Mouse (Mus musculus): ENCODE measurements around the gene Wtip. TPM values are rescaled to one million over a fixed set of nuclear protein-coding genes. Genes with fewer than 3 reads are reported as not detected.
"Not testable (repeated sequence)": the region's sequence is repeated elsewhere in the genome, so short reads cannot be mapped to it uniquely, and the experiment has no call there.

Gene Wtip
- 6.3 and 8.2 TPM in 2 replicates for polyA plus RNA-seq (2015; fragmentation: Nextera tagmentation; extraction: Ambion mirVana)

DNA sequence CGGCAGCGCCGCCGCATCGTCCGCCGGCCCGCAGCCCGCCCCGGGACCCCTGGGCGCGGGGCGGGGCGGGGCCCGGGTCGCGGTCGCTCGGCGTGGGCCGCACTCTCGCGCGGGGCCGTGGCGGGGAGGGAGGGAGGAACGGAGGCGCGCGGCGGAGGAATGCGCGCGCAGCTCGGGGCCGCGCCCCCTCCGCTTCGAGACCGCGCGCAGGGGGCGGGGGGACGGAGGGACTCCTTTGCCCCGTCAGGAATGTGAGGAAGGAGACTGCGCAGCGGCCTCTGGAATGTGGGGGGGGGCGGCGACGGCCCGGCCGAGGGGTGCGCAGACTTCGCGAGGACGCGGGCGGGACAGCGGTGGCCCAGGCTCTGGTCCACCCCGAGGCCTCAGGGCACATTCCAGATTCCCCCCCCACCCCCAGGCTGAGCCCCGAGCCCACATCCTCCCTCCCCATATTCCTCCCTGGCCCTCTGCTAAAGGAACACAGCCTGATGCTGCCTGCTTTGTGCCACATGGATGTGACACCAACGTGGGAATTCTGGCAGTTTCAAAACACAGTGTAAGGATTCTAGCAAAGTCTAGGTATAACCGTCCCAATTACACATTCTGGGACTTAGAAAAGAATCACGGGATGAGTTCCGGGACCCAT is at the start of gene Wtip:
Gene Wtip, minus strand, starts transcription at position 152 of the 646 bp plus-strand sequence.
- H3K4me1 ChIP-seq = peaks cover 29% of the 10 kb centered on the region
- H3K4me3 ChIP-seq (replicated peaks) = peak within 1 kb of the TSS; percentile 84
- H3K9ac ChIP-seq = peak within 1 kb of the TSS; percentile 85
- no peaks in the 10 kb centered on the region for H3K9me3 ChIP-seq (replicated peaks)
- ATAC-seq (replicated peaks; ENCODE audit: low FRiP score) = peak; percentile 92
- peak within 1 kb of the TSS; percentile 83 for H3K27ac ChIP-seq
- H3K4me2 ChIP-seq = peak within 1 kb of the TSS; percentile 73
- H3K27me3 ChIP-seq = no peaks in the 10 kb centered on the region
- 2% methylated on average over 34 of the region's 65 CpGs for WGBS
- H3K36me3 ChIP-seq = no peaks in the 10 kb centered on the region

DNA sequence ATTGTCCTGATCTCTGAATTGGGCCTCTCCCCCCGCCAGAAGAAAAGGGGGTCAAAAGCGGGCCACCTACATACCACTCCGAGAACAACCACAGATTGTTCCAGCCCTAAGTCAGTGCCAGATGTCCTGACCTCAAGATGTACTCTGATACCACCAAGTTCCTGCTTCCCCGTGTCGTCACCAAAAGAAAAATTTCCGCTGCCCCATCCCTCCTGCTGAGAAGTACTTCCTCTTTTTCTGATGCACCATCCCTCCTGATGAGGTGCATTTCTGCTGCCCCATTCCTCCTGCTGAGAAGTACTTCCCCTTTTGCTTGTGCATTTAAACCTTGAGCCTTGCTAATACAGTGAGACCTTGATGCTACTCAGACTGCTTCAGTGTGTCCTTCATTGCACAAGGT is 43.2 kb upstream of the Wtip start:
- not testable (repeated sequence) for ATAC-seq (replicated peaks; ENCODE audit: low FRiP score); H3K4me2 ChIP-seq; H3K4me1 ChIP-seq; H3K4me3 ChIP-seq (replicated peaks); H3K36me3 ChIP-seq; H3K27ac ChIP-seq; H3K9ac ChIP-seq; H3K27me3 ChIP-seq; H3K9me3 ChIP-seq (replicated peaks)
- WGBS = 86% methylated on average over 6 of the region's 6 CpGs

DNA sequence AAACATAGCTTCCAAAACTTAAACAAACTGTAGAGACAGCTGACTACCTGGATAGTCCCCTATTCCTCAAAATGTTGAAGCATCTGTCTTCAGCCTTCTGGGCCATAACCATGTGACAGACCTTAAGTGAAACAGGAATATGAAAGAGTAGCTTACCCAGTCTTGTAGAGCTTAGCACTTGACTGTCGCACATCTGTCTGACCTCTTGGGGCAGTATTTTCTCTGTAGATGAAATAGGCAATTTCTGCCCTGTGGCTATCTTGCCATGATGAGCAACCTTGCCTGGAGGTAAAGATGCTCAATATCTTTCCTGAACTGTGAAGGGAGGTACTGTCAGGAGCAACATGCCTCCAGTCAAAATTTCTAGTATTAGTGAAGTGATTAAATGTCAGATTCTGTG is 39.2 kb upstream of the Wtip start:
- Histone ChIP-seq H3K27me3 (no peaks in the 10 kb centered on the region), H3K36me3 (no peaks in the 10 kb centered on the region), H3K9ac (no peak overlapping the region), H3K4me3 (replicated peaks) (no peak overlapping the region), H3K4me1 (no peaks in the 10 kb centered on the region), H3K9me3 (replicated peaks) (no peaks in the 10 kb centered on the region), H3K27ac (no peak overlapping the region), H3K4me2 (no peak overlapping the region)
- 70% methylated on average over 1 of the region's 1 CpGs for WGBS
- ATAC-seq (replicated peaks; ENCODE audit: low FRiP score) = no peak

DNA sequence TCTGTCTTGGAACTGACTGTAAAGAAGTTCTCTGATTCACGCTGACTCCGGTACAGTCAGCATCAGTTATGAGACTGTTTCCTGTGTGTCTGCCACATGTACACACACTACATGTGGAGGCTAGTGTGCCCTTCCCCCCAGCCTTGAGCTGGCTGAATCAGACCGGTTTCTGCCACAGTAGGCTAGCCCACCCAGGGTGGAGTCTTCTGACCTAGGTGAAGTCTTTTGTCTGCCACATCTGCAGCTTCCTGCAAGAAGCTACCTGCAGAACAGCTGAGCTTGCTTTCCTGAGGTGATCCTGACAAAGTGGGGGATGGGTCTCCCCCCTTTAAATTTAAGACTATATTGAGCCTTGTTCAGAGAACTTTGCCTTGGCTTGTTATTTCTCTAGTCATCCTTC is 36.4 kb upstream of the Wtip start, which contains the start of gene Uba2:
Gene Uba2, minus strand, starts transcription at position 146 of the 400 bp plus-strand sequence.
- Histone ChIP-seq H3K36me3 (peaks cover 16% of the 10 kb centered on the region), H3K9me3 (replicated peaks) (no peaks in the 10 kb centered on the region), H3K27me3 (no peaks in the 10 kb centered on the region), H3K4me1 (peaks cover 9% of the 10 kb centered on the region), H3K9ac (peak within 1 kb of the TSS; percentile 99), H3K4me3 (replicated peaks) (peak within 1 kb of the TSS; percentile 98), H3K4me2 (peak within 1 kb of the TSS; percentile 74), H3K27ac (peak within 1 kb of the TSS; percentile 93)
- 85% methylated on average over 3 of the region's 3 CpGs for WGBS
- no peak for ATAC-seq (replicated peaks; ENCODE audit: low FRiP score)

GRCm38 (mm10) chr7:34168470-34169251 is 35.6 kb upstream of the Wtip start:
- H3K27me3 ChIP-seq = no peaks in the 10 kb centered on the region
- H3K27ac ChIP-seq = peak overlapping the region; percentile 93
- peak; percentile 96 for ATAC-seq (replicated peaks; ENCODE audit: low FRiP score)
- peaks cover 9% of the 10 kb centered on the region for H3K4me1 ChIP-seq
- peaks cover 23% of the 10 kb centered on the region for H3K36me3 ChIP-seq
- no peaks in the 10 kb centered on the region for H3K9me3 ChIP-seq (replicated peaks)
- H3K9ac ChIP-seq = peak overlapping the region; percentile 99
- H3K4me3 ChIP-seq (replicated peaks) = peak overlapping the region; percentile 98
- peak overlapping the region; percentile 74 for H3K4me2 ChIP-seq
- 10% methylated on average over 30 of the region's 30 CpGs for WGBS

GRCm38 (mm10) chr7:34167766-34168469 is 34.9 kb upstream of the Wtip start:
- H3K9ac ChIP-seq = peak overlapping the region; percentile 99
- peak; percentile 88 for ATAC-seq (replicated peaks; ENCODE audit: low FRiP score)
- peak overlapping the region; percentile 93 for H3K27ac ChIP-seq
- no peaks in the 10 kb centered on the region for H3K9me3 ChIP-seq (replicated peaks)
- WGBS = under 1% methylated on average over 54 of the region's 54 CpGs
- H3K27me3 ChIP-seq = no peaks in the 10 kb centered on the region
- H3K4me1 ChIP-seq = peaks cover 9% of the 10 kb centered on the region
- peaks cover 30% of the 10 kb centered on the region for H3K36me3 ChIP-seq
- H3K4me3 ChIP-seq (replicated peaks) = peak overlapping the region; percentile 98
- peak overlapping the region; percentile 74 for H3K4me2 ChIP-seq

- Histone ChIP-seq H3K4me3 (replicated peaks) (0 out of 2 replicates have a peak overlapping the region, but pooled peaks have one; percentile 6), H3K27ac (no peak overlapping the region), H3K36me3 (peaks cover 41% of the 10 kb centered on the region), H3K4me1 (peaks cover 9% of the 10 kb centered on the region), H3K4me2 (peak overlapping the region; percentile 41), H3K27me3 (no peaks in the 10 kb centered on the region), H3K9me3 (replicated peaks) (no peaks in the 10 kb centered on the region), H3K9ac (no peak overlapping the region)
- ATAC-seq (replicated peaks; ENCODE audit: low FRiP score) = no peak
- WGBS = 47% methylated on average over 4 of the region's 4 CpGs
These were observed 33.8 kb upstream of the Wtip start for GRCm38 (mm10) chr7:34166850-34167249.

- Histone ChIP-seq H3K9me3 (replicated peaks) (no peaks in the 10 kb centered on the region), H3K9ac (no peak overlapping the region), H3K4me1 (peaks cover 9% of the 10 kb centered on the region), H3K4me2 (no peak overlapping the region), H3K4me3 (replicated peaks) (0 out of 2 replicates have a peak overlapping the region, but pooled peaks have one; percentile 6), H3K27me3 (no peaks in the 10 kb centered on the region), H3K27ac (no peak overlapping the region), H3K36me3 (peaks cover 50% of the 10 kb centered on the region)
- no peak for ATAC-seq (replicated peaks; ENCODE audit: low FRiP score)
- WGBS = 87% methylated on average over 3 of the region's 3 CpGs
These were observed 32.9 kb upstream of the Wtip start for GRCm38 (mm10) chr7:34165999-34166398.

GRCm38 (mm10) chr7:34164671-34165070 is 31.6 kb upstream of the Wtip start:
- WGBS = 91% methylated on average over 7 of the region's 7 CpGs
- H3K9ac ChIP-seq = no peak overlapping the region
- peaks cover 63% of the 10 kb centered on the region for H3K36me3 ChIP-seq
- no peak overlapping the region for H3K4me2 ChIP-seq
- H3K9me3 ChIP-seq (replicated peaks) = no peaks in the 10 kb centered on the region
- H3K27ac ChIP-seq = no peak overlapping the region
- ATAC-seq (replicated peaks; ENCODE audit: low FRiP score) = no peak
- H3K4me1 ChIP-seq = peaks cover 9% of the 10 kb centered on the region
- H3K27me3 ChIP-seq = no peaks in the 10 kb centered on the region
- H3K4me3 ChIP-seq (replicated peaks) = no peak overlapping the region

DNA sequence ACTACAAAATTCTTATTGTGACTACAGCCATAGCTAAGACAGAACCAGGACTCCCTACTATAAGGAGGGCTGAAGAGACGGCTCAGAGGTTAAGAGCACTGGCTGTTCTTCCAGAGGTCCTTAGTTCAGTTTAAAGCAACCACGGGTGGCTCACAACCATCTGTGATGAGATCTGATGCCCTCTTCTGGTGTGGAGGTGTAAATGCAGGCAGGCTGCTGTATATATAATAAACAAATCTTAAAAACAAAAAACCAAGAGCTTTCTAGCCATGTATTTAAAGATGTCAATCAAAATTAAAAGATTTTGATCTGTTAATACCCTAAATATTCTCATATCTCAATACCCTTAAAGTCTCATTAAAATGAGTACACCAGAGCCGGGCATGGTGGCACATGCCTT is 26.1 kb upstream of the Wtip start:
- H3K27ac ChIP-seq = no peak overlapping the region
- ATAC-seq (replicated peaks; ENCODE audit: low FRiP score) = no peak
- 93% methylated on average over 3 of the region's 3 CpGs for WGBS
- H3K9ac ChIP-seq = no peak overlapping the region
- no peaks in the 10 kb centered on the region for H3K27me3 ChIP-seq
- H3K4me2 ChIP-seq = no peak overlapping the region
- no peaks in the 10 kb centered on the region for H3K4me1 ChIP-seq
- H3K4me3 ChIP-seq (replicated peaks) = no peak overlapping the region
- H3K36me3 ChIP-seq = peaks cover 99% of the 10 kb centered on the region
- H3K9me3 ChIP-seq (replicated peaks) = no peaks in the 10 kb centered on the region

DNA sequence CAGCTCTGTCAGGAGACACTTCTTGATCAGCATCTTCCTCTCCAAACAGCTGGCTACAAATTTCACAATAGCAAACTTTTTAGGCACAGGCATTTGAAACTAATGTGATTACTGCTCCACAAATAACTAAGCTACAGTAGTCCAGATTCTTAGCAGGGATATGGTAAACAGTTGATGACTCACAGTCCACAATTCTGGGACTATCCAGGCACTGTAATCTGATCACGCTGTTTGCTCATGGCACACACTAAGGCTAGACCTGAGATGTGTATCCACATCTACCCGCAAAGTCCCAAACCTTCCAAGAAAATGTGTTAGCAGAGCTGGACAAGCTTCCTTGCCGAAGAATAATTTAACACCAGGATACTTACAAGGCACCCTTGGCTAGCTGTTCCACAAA is 24.9 kb upstream of the Wtip start:
- no peak for ATAC-seq (replicated peaks; ENCODE audit: low FRiP score)
- Histone ChIP-seq H3K36me3 (peaks cover 100% of the 10 kb centered on the region), H3K4me3 (replicated peaks) (no peak overlapping the region), H3K4me2 (no peak overlapping the region), H3K9ac (no peak overlapping the region), H3K27me3 (no peaks in the 10 kb centered on the region), H3K4me1 (no peaks in the 10 kb centered on the region), H3K9me3 (replicated peaks) (no peaks in the 10 kb centered on the region), H3K27ac (no peak overlapping the region)
- 95% methylated on average over 3 of the region's 3 CpGs for WGBS

DNA sequence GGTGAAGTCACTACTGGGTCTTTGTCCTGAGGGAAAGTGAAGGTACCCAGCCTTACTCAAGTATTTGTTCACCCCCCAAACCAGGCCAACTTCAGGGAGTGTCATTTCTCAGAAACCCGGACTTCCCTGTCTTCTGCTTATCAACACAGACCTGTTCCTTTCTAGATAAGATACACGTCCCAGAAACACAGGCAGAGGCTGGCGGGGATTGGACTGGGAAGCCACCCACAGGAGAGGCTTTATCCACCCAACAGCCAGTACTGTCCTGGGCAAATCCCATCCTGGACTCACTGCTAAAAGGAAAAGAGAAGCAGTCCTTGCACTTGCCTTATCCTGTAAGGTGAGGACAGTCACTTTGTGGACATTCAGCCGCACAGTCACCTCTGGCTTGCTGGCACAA is 14.1 kb upstream of the Wtip start:
- H3K4me1 ChIP-seq = no peaks in the 10 kb centered on the region
- ATAC-seq (replicated peaks; ENCODE audit: low FRiP score) = no peak
- no peaks in the 10 kb centered on the region for H3K27me3 ChIP-seq
- H3K27ac ChIP-seq = no peak overlapping the region
- H3K9ac ChIP-seq = no peak overlapping the region
- no peak overlapping the region for H3K4me3 ChIP-seq (replicated peaks)
- WGBS = 96% methylated on average over 4 of the region's 4 CpGs
- H3K36me3 ChIP-seq = peaks cover 100% of the 10 kb centered on the region
- no peaks in the 10 kb centered on the region; the same call in 1 of the 2 replicates for H3K9me3 ChIP-seq (replicated peaks)
- no peak overlapping the region for H3K4me2 ChIP-seq

Data from kidney, embryonic 15.5 days (tissue).